Mouse (Mus musculus) layer of hippocampus, adult 6 months (tissue): Measurements from ENCODE around the gene Hbb-bt. TPM values are rescaled to one million over a fixed set of nuclear protein-coding genes. Genes with fewer than 3 reads are reported as not detected.

Experiments used
- long read RNA-seq, 2 experiments: library from polyadenylated mRNA; unstranded; transcript quantifications; one replicate each; pipeline ENCODE4 v2.0.0; 2019 to 2020
- polyA plus RNA-seq: library from polyadenylated mRNA; unstranded; fragments of <200 nt; fragmentation: Nextera tagmentation; gene quantifications from 2 replicates; pipeline ENCODE4 v1.2.3, GENCODE M21; 2021

Gene Hbb-bt
- polyA plus RNA-seq: 0.80 and 2.0 TPM in 2 replicates
- long read RNA-seq, experiment 1, partial matches to known transcripts: 0 of 2 reads
- long read RNA-seq, experiment 1, other reads (novel, unspliced or antisense): 0 of 2 reads
- long read RNA-seq, experiment 2, partial matches to known transcripts: 0 of 1 reads
- long read RNA-seq, experiment 2, other reads (novel, unspliced or antisense): 0 of 1 reads

GRCm38 (mm10) chr7:103813766-103814165 is at the start of gene Hbb-bt:
Gene Hbb-bt, minus strand, starts transcription at chr7:103813996.

GRCm38 (mm10) chr7:103853090-103853489 is 39.3 kb upstream of the Hbb-bt start, which contains the start of gene Hbb-y:
Gene Hbb-y, minus strand, starts transcription at chr7:103853216.

GRCm38 (mm10) chr7:103843034-103843433 is 29.2 kb upstream of the Hbb-bt start, which contains the start of gene Hbb-bh1:
Gene Hbb-bh1, minus strand, starts transcription at chr7:103843164.

GRCm38 (mm10) chr7:103840268-103840667 is 26.5 kb upstream of the Hbb-bt start, which contains the start of gene Hbb-bh2:
Gene Hbb-bh2, minus strand, starts transcription at chr7:103840520.

GRCm38 (mm10) chr7:103827808-103828207 is 14.0 kb upstream of the Hbb-bt start, which contains the start of gene Hbb-bs:
Gene Hbb-bs, minus strand, starts transcription at chr7:103828096.

GRCm38 (mm10) chr7:103791721-103792120 is 22.1 kb downstream of the Hbb-bt start, which contains the start of gene Olfr67:
Gene Olfr67, minus strand, starts transcription at chr7:103791821.

GRCm38 (mm10) chr7:103779598-103779997 is 34.2 kb downstream of the Hbb-bt start, which contains the start of gene Olfr68:
Gene Olfr68, minus strand, starts transcription at chr7:103779698.

GRCm38 (mm10) chr7:103771494-103771893 is 42.3 kb downstream of the Hbb-bt start, which contains the start of gene Olfr69:
Gene Olfr69, minus strand, starts transcription at chr7:103771594.

Other genes with a start within 250 kb of the Hbb-bt start
- gene Olfr616, start 244.9 kb downstream of the Hbb-bt start, polyA plus RNA-seq: not detected in 2 replicates
- gene Olfr617, start 240.9 kb downstream of the Hbb-bt start, polyA plus RNA-seq: not detected in 2 replicates
- not detected in 2 replicates for gene Olfr618, start 223.9 kb downstream of the Hbb-bt start, polyA plus RNA-seq
- not detected in 2 replicates for gene Olfr619, start 213.4 kb downstream of the Hbb-bt start, polyA plus RNA-seq
- gene Olfr620, start 201.5 kb downstream of the Hbb-bt start, polyA plus RNA-seq: not detected in 2 replicates
- gene Olfr622, start 171.3 kb downstream of the Hbb-bt start, polyA plus RNA-seq: not detected in 2 replicates
- not detected in 2 replicates for gene Olfr623, start 150.3 kb downstream of the Hbb-bt start, polyA plus RNA-seq
- not detected in 2 replicates for gene Olfr624, start 142.8 kb downstream of the Hbb-bt start, polyA plus RNA-seq
- gene Olfr625-ps1, start 131.3 kb downstream of the Hbb-bt start, polyA plus RNA-seq: not detected in 2 replicates
- gene Olfr243, start 99.3 kb downstream of the Hbb-bt start, polyA plus RNA-seq: not detected in 2 replicates
- gene Olfr628, start 83.6 kb downstream of the Hbb-bt start, polyA plus RNA-seq: not detected in 2 replicates
- not detected in 2 replicates for gene Olfr629, start 69.1 kb downstream of the Hbb-bt start, polyA plus RNA-seq
- gene Olfr630, start 56.7 kb downstream of the Hbb-bt start, polyA plus RNA-seq: not detected in 2 replicates
- gene Olfr69, start 42.4 kb downstream of the Hbb-bt start, polyA plus RNA-seq: not detected in 2 replicates
- gene Olfr68, start 34.3 kb downstream of the Hbb-bt start, polyA plus RNA-seq: not detected in 2 replicates
- not detected in 2 replicates for gene Olfr67, start 22.2 kb downstream of the Hbb-bt start, polyA plus RNA-seq
- 6.5 and 12.6 TPM in 2 replicates for gene Hbb-bs, start 14.1 kb upstream of the Hbb-bt start, polyA plus RNA-seq
- not detected in 2 replicates for gene Hbb-bh2, start 26.5 kb upstream of the Hbb-bt start, polyA plus RNA-seq
- gene Hbb-bh1, start 29.2 kb upstream of the Hbb-bt start, polyA plus RNA-seq: not detected in 2 replicates
- gene Hbb-y, start 39.2 kb upstream of the Hbb-bt start, polyA plus RNA-seq: not detected in 2 replicates
- gene Olfr66, start 72.3 kb upstream of the Hbb-bt start, polyA plus RNA-seq: not detected in 2 replicates
- gene Olfr64, start 80.5 kb upstream of the Hbb-bt start, polyA plus RNA-seq: not detected in 2 replicates
- gene Olfr65, start 89.5 kb upstream of the Hbb-bt start, polyA plus RNA-seq: not detected in 2 replicates
- gene Olfr631, start 114.8 kb upstream of the Hbb-bt start, polyA plus RNA-seq: not detected in 2 replicates
- not detected in 2 replicates for gene Olfr632, start 120.4 kb upstream of the Hbb-bt start, polyA plus RNA-seq
- not detected in 2 replicates for gene Olfr633, start 130.4 kb upstream of the Hbb-bt start, polyA plus RNA-seq
- gene Olfr635, start 157.2 kb upstream of the Hbb-bt start, polyA plus RNA-seq: not detected in 2 replicates
- not detected in 2 replicates for gene Olfr638, start 184.8 kb upstream of the Hbb-bt start, polyA plus RNA-seq
- not detected in 2 replicates for gene Olfr639, start 203.3 kb upstream of the Hbb-bt start, polyA plus RNA-seq
- gene Olfr640, start 211.6 kb upstream of the Hbb-bt start, polyA plus RNA-seq: not detected in 2 replicates
- not detected in 2 replicates for gene Olfr641, start 221.4 kb upstream of the Hbb-bt start, polyA plus RNA-seq
- not detected in 2 replicates for gene Olfr642, start 238.7 kb upstream of the Hbb-bt start, polyA plus RNA-seq
- gene 4930516K23Rik, start 247.4 kb upstream of the Hbb-bt start, polyA plus RNA-seq: not detected in 2 replicates